Mouse (Mus musculus): ENCODE results near the gene Abcg8. TPM values are rescaled to one million over a fixed set of nuclear protein-coding genes. Genes with fewer than 3 reads are reported as not detected.

Abcg8 gene
- total and polyA plus RNA-seq, 3 experiments = not detected

- H3K9ac ChIP-seq (ENCODE audit: control insufficient read depth, low read depth, low read length, poor library complexity, severe bottlenecking) = no peak overlapping the region
- no peaks in the 10 kb centered on the region; a peak in 1 of 4 replicates for H3K27me3 ChIP-seq (ENCODE audit: control insufficient read depth in 1 of 2, insufficient read depth in 2 of 2, low read length in 2 of 2)
- H3K79me2 ChIP-seq (ENCODE audit: control insufficient read depth, insufficient read depth, low read length, poor library complexity) = no peaks in the 10 kb centered on the region
- no peak for DNase-seq (ENCODE audit: low read depth, low spot score)
- no peak for TF ChIP-seq NRF1 (IDR thresholded peaks at IDR 0.05; ENCODE audit: insufficient read depth, low read depth, low read length, poor library complexity, severe bottlenecking)
- no peak for TF ChIP-seq MYC (IDR thresholded peaks at IDR 0.05; ENCODE audit: low read depth, low read length)
- no peak for TF ChIP-seq USF2 (IDR thresholded peaks at IDR 0.05; ENCODE audit: borderline replicate concordance in 1 of 2, insufficient read depth in 1 of 2, low read depth in 1 of 2, low read length in 2 of 2)
- TF ChIP-seq TAL1 (IDR thresholded peaks at IDR 0.05; ENCODE audit: low read length) = no peak
- TF ChIP-seq ZKSCAN1 (IDR thresholded peaks at IDR 0.05; ENCODE audit: low read depth, low read length) = no peak
- TF ChIP-seq UBTF (IDR thresholded peaks at IDR 0.05; ENCODE audit: borderline replicate concordance, insufficient read depth, low read depth, low read length) = no peak
- TF ChIP-seq MAFK (IDR thresholded peaks at IDR 0.05; ENCODE audit: borderline replicate concordance, low read depth, low read length) = no peak
- no peak for TF ChIP-seq RAD21 (IDR thresholded peaks at IDR 0.05; ENCODE audit: low read depth, low read length)
- TF ChIP-seq USF1 (IDR thresholded peaks at IDR 0.05; ENCODE audit: low read depth, low read length) = no peak
- no peak for TF ChIP-seq BHLHE40 (IDR thresholded peaks at IDR 0.05; ENCODE audit: borderline replicate concordance, low read depth, low read length)
- no peak for TF ChIP-seq KAT2A (conservative IDR thresholded peaks at IDR 0.05; ENCODE audit: low read depth, low read length)
- no peak for TF ChIP-seq POLR2A (IDR thresholded peaks at IDR 0.05; ENCODE audit: control insufficient read depth in 1 of 2, insufficient read depth in 1 of 2, low read depth in 1 of 2, low read length in 2 of 2, poor library complexity in 1 of 2)
- TF ChIP-seq MEF2A (IDR thresholded peaks at IDR 0.05; ENCODE audit: extremely low read depth, insufficient replicate concordance, low read depth, low read length, poor library complexity, severe bottlenecking) = no peak
- no peak for TF ChIP-seq ZNF384 (IDR thresholded peaks at IDR 0.05; ENCODE audit: low read depth, low read length)
- no peak for TF ChIP-seq TCF12 (IDR thresholded peaks at IDR 0.05; ENCODE audit: low read depth, low read length)
- TF ChIP-seq SMC3 (IDR thresholded peaks at IDR 0.05; ENCODE audit: low read depth, low read length) = no peak
- TF ChIP-seq ZC3H11A (IDR thresholded peaks at IDR 0.05; ENCODE audit: low read depth, low read length) = no peak
- no peak for TF ChIP-seq MAX (IDR thresholded peaks at IDR 0.05; ENCODE audit: low read length)
- no peak for TF ChIP-seq CHD1 (IDR thresholded peaks at IDR 0.05; ENCODE audit: low read depth, low read length)
- no peak for TF ChIP-seq NELFE (IDR thresholded peaks at IDR 0.05; ENCODE audit: low read depth, low read length)
- H3K9me3 ChIP-seq (replicated peaks; ENCODE audit: insufficient read depth, low read length) = no peaks in the 10 kb centered on the region
- peaks cover 13% of the 10 kb centered on the region in 2 experiments for H3K4me1 ChIP-seq (ENCODE audit: control insufficient read depth in 1 of 2, insufficient read depth in 2 of 2, low read length in 2 of 2)
- H3K27ac ChIP-seq (ENCODE audit: control insufficient read depth, low read depth, low read length) = peak overlapping the region; percentile 37
- no peak overlapping the region for H3K4me3 ChIP-seq (ENCODE audit: control insufficient read depth in 1 of 2, insufficient read depth in 1 of 2, low read depth in 2 of 2, low read length in 2 of 2)
- peaks cover 0 to 12% of the 10 kb centered on the region in 2 experiments; a peak in 2 of 4 replicates for H3K36me3 ChIP-seq (ENCODE audit: control insufficient read depth in 1 of 2, insufficient read depth in 2 of 2, low read length in 2 of 2)
Observed at GRCm38 (mm10) chr17:84645894-84646293, 30.2 kb upstream of the Abcg8 start.

DNA sequence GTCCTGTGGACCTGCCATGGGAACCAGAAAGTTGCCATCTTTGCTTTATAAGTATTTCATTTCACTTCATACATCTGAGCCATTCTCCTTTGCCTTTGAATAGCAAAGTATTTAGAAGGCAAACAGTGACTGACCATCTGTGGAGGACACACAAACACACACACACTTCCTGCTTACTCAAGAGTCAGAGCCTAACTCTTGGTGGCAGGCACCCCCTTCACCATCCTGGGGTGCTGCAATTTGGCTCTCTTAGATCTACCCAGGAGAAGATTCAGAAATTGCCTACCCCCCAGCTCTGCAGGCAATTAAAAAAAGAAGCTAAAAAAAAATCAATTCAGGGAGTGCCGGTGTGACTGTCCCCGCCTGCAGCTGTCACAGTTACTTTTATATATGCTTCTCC is 29.6 kb upstream of the Abcg8 start:
- H3K4me3 ChIP-seq (ENCODE audit: control insufficient read depth in 1 of 2, insufficient read depth in 1 of 2, low read depth in 2 of 2, low read length in 2 of 2) = no peak overlapping the region
- TF ChIP-seq CHD1 (IDR thresholded peaks at IDR 0.05; ENCODE audit: low read depth, low read length) (no peak), MXI1 (IDR thresholded peaks at IDR 0.05; ENCODE audit: low read depth, low read length) (no peak), RCOR1 (IDR thresholded peaks at IDR 0.05; ENCODE audit: low read depth, low read length) (no peak), TAL1 (IDR thresholded peaks at IDR 0.05; ENCODE audit: low read length) (no peak), MAZ (IDR thresholded peaks at IDR 0.05; ENCODE audit: low read depth, low read length) (no peak), TCF12 (IDR thresholded peaks at IDR 0.05; ENCODE audit: low read depth, low read length) (no peak), KAT2A (conservative IDR thresholded peaks at IDR 0.05; ENCODE audit: low read depth, low read length) (no peak), MEF2A (IDR thresholded peaks at IDR 0.05; ENCODE audit: extremely low read depth, insufficient replicate concordance, low read depth, low read length, poor library complexity, severe bottlenecking) (no peak)

More for the DNA sequence above, 29.6 kb upstream of the Abcg8 start:
- Histone ChIP-seq H3K27ac (ENCODE audit: control insufficient read depth, low read depth, low read length) (no peak overlapping the region), H3K36me3 (ENCODE audit: control insufficient read depth in 1 of 2, insufficient read depth in 2 of 2, low read length in 2 of 2) (peaks cover 0 to 12% of the 10 kb centered on the region in 2 experiments; a peak in 2 of 4 replicates), H3K4me1 (ENCODE audit: control insufficient read depth in 1 of 2, insufficient read depth in 2 of 2, low read length in 2 of 2) (peaks cover 13% of the 10 kb centered on the region in 2 experiments), H3K9me3 (replicated peaks; ENCODE audit: insufficient read depth, low read length) (no peaks in the 10 kb centered on the region), H3K27me3 (ENCODE audit: control insufficient read depth in 1 of 2, insufficient read depth in 2 of 2, low read length in 2 of 2) (no peaks in the 10 kb centered on the region; a peak in 1 of 4 replicates), H3K79me2 (ENCODE audit: control insufficient read depth, insufficient read depth, low read length, poor library complexity) (no peaks in the 10 kb centered on the region), H3K9ac (ENCODE audit: control insufficient read depth, low read depth, low read length, poor library complexity, severe bottlenecking) (no peak overlapping the region)
- peak; percentile 20 for DNase-seq (ENCODE audit: low read depth, low spot score)

Data from MEL (cell line).